Mouse (Mus musculus): ENCODE measurements around the gene Ncoa5. TPM values are rescaled to one million over a fixed set of nuclear protein-coding genes. Genes with fewer than 3 reads are reported as not detected.

Ncoa5 gene
- total RNA-seq, 1 experiment from 2014 or later, result 43.1 TPM

GRCm38 (mm10) chr2:165051566-165051965 lies 16.9 kb upstream of the Ncoa5 start:
- ATAC-seq (ENCODE audit: extremely low read depth, insufficient number of reproducible peaks, low FRiP score, poor library complexity, severe bottlenecking), result no peak

GRCm38 (mm10) chr2:165050826-165051548 lies 16.3 kb upstream of the Ncoa5 start:
- no peak for ATAC-seq (ENCODE audit: extremely low read depth, insufficient number of reproducible peaks, low FRiP score, poor library complexity, severe bottlenecking)

GRCm38 (mm10) chr2:165049044-165049443 lies 14.4 kb upstream of the Ncoa5 start:
- no peak for ATAC-seq (ENCODE audit: extremely low read depth, insufficient number of reproducible peaks, low FRiP score, poor library complexity, severe bottlenecking)

- no peak for ATAC-seq (ENCODE audit: extremely low read depth, insufficient number of reproducible peaks, low FRiP score, poor library complexity, severe bottlenecking)
Measured at GRCm38 (mm10) chr2:165043729-165044128, 9.1 kb upstream of the Ncoa5 start.

- ATAC-seq (ENCODE audit: extremely low read depth, insufficient number of reproducible peaks, low FRiP score, poor library complexity, severe bottlenecking), result no peak
Measured at GRCm38 (mm10) chr2:165043090-165043636, 8.5 kb upstream of the Ncoa5 start.

GRCm38 (mm10) chr2:165042126-165042525 lies 7.5 kb upstream of the Ncoa5 start:
- ATAC-seq (ENCODE audit: extremely low read depth, insufficient number of reproducible peaks, low FRiP score, poor library complexity, severe bottlenecking), result no peak

GRCm38 (mm10) chr2:165037415-165037814 lies 2.7 kb upstream of the Ncoa5 start:
- no peak for ATAC-seq (ENCODE audit: extremely low read depth, insufficient number of reproducible peaks, low FRiP score, poor library complexity, severe bottlenecking)

- no peak for ATAC-seq (ENCODE audit: extremely low read depth, insufficient number of reproducible peaks, low FRiP score, poor library complexity, severe bottlenecking)
Measured at GRCm38 (mm10) chr2:165035058-165035431, 378 bp upstream of the Ncoa5 start.

GRCm38 (mm10) chr2:165033306-165033705 lies 1.4 kb downstream of the Ncoa5 start:
- no peak for ATAC-seq (ENCODE audit: extremely low read depth, insufficient number of reproducible peaks, low FRiP score, poor library complexity, severe bottlenecking)

GRCm38 (mm10) chr2:165032533-165032932 lies 2.1 kb downstream of the Ncoa5 start:
- no peak for ATAC-seq (ENCODE audit: extremely low read depth, insufficient number of reproducible peaks, low FRiP score, poor library complexity, severe bottlenecking)

GRCm38 (mm10) chr2:165027163-165027562 lies 7.5 kb downstream of the Ncoa5 start:
- ATAC-seq (ENCODE audit: extremely low read depth, insufficient number of reproducible peaks, low FRiP score, poor library complexity, severe bottlenecking), result no peak

- ATAC-seq (ENCODE audit: extremely low read depth, insufficient number of reproducible peaks, low FRiP score, poor library complexity, severe bottlenecking), result no peak
Measured at GRCm38 (mm10) chr2:165020490-165020889, 14.2 kb downstream of the Ncoa5 start.

GRCm38 (mm10) chr2:165014935-165015334 lies 19.7 kb downstream of the Ncoa5 start:
- ATAC-seq (ENCODE audit: extremely low read depth, insufficient number of reproducible peaks, low FRiP score, poor library complexity, severe bottlenecking), result no peak

- no peak for ATAC-seq (ENCODE audit: extremely low read depth, insufficient number of reproducible peaks, low FRiP score, poor library complexity, severe bottlenecking)
Measured at GRCm38 (mm10) chr2:165010351-165010750, 24.3 kb downstream of the Ncoa5 start.

GRCm38 (mm10) chr2:165009581-165009980 lies 25.1 kb downstream of the Ncoa5 start:
- no peak for ATAC-seq (ENCODE audit: extremely low read depth, insufficient number of reproducible peaks, low FRiP score, poor library complexity, severe bottlenecking)

- ATAC-seq (ENCODE audit: extremely low read depth, insufficient number of reproducible peaks, low FRiP score, poor library complexity, severe bottlenecking), result no peak
Measured at GRCm38 (mm10) chr2:165009161-165009560, 25.5 kb downstream of the Ncoa5 start.

GRCm38 (mm10) chr2:165007986-165008385 lies 26.7 kb downstream of the Ncoa5 start:
- no peak for ATAC-seq (ENCODE audit: extremely low read depth, insufficient number of reproducible peaks, low FRiP score, poor library complexity, severe bottlenecking)

GRCm38 (mm10) chr2:165006813-165007212 lies 27.9 kb downstream of the Ncoa5 start:
- no peak for ATAC-seq (ENCODE audit: extremely low read depth, insufficient number of reproducible peaks, low FRiP score, poor library complexity, severe bottlenecking)

- no peak for ATAC-seq (ENCODE audit: extremely low read depth, insufficient number of reproducible peaks, low FRiP score, poor library complexity, severe bottlenecking)
Measured at GRCm38 (mm10) chr2:165004237-165004636, 30.4 kb downstream of the Ncoa5 start.

GRCm38 (mm10) chr2:165003108-165003507 lies 31.6 kb downstream of the Ncoa5 start:
- ATAC-seq (ENCODE audit: extremely low read depth, insufficient number of reproducible peaks, low FRiP score, poor library complexity, severe bottlenecking), result no peak

GRCm38 (mm10) chr2:165001958-165002357 lies 32.7 kb downstream of the Ncoa5 start:
- no peak for ATAC-seq (ENCODE audit: extremely low read depth, insufficient number of reproducible peaks, low FRiP score, poor library complexity, severe bottlenecking)
